Mouse (Mus musculus): ENCODE measurements around the gene Cdc42.

- TF ChIP-seq CTCF (IDR thresholded peaks at IDR 0.05; ENCODE audit: low read depth), result 0 out of 2 replicates have a peak, but pooled peaks have one; percentile 18
- TF ChIP-seq EP300 (IDR thresholded peaks at IDR 0.05; ENCODE audit: low read depth), result peak; percentile 57
These were observed 30.7 kb upstream of the Cdc42 start for GRCm38 (mm10) chr4:137388059-137388794.

Data from liver, embryonic 14.5 days (tissue).